Mouse (Mus musculus) MEL (cell line): ENCODE results near the gene Pbx4. TPM values are rescaled to one million over a fixed set of nuclear protein-coding genes. Genes with fewer than 3 reads are reported as not detected.

ENCODE experiments used
- DNase-seq: peaks from one replicate; pipeline ENCODE4 v3.0.0; 2011; ENCODE audit warnings: low read depth, low spot score
- H3K27ac ChIP-seq: 2 replicates; pipeline ENCODE4 v1.5.1; 2012; ENCODE audit warnings: low read depth, mild to moderate bottlenecking, control low read depth, low read length, moderate library complexity; ENCODE audit not compliant: control insufficient read depth
- H3K27me3 ChIP-seq, 2 experiments: fragments of 150-350 bp in 1 of 2; sonication (generic) in 1 of 2; 2 replicates each; pipeline ENCODE4 v1.6.1; 2012; ENCODE audit warnings: low read length in 2 of 2, mild to moderate bottlenecking in 2 of 2, improper control_type of control experiment in 1 of 2, moderate library complexity in 1 of 2; ENCODE audit not compliant: insufficient read depth in 2 of 2, control insufficient read depth in 1 of 2
- H3K36me3 ChIP-seq, 2 experiments: 2 replicates each; pipeline ENCODE4 v1.6.1; 2012 to 2014; ENCODE audit warnings: low read length in 2 of 2, improper control_type of control experiment in 1 of 2, inconsistent platforms in 1 of 2, mild to moderate bottlenecking in 1 of 2; ENCODE audit not compliant: insufficient read depth in 2 of 2, control insufficient read depth in 1 of 2
- H3K4me1 ChIP-seq, 2 experiments: fragments of 150-350 bp in 1 of 2; sonication (generic) in 1 of 2; 2 replicates each; pipeline ENCODE4 v1.6.1; 2012; ENCODE audit warnings: low read length in 2 of 2, improper control_type of control experiment in 1 of 2, mild to moderate bottlenecking in 1 of 2; ENCODE audit not compliant: insufficient read depth in 2 of 2, control insufficient read depth in 1 of 2
- H3K4me3 ChIP-seq, 2 experiments: fragments of 150-350 bp in 1 of 2; sonication (generic) in 1 of 2; 2 replicates each; pipeline ENCODE4 v1.5.1; 2012; ENCODE audit warnings: low read depth in 2 of 2, low read length in 2 of 2, mild to moderate bottlenecking in 2 of 2, moderate library complexity in 2 of 2, control low read depth in 1 of 2, improper control_type of control experiment in 1 of 2; ENCODE audit not compliant: control insufficient read depth in 1 of 2, insufficient read depth in 1 of 2
- H3K79me2 ChIP-seq: 2 replicates; pipeline ENCODE4 v1.6.1; 2012; ENCODE audit warnings: mild to moderate bottlenecking, low read length, moderate library complexity; ENCODE audit not compliant: control insufficient read depth, poor library complexity, insufficient read depth
- H3K9ac ChIP-seq: 2 replicates; pipeline ENCODE4 v1.6.1; 2012; ENCODE audit warnings: low read depth, mild to moderate bottlenecking, control low read depth, low read length, moderate library complexity; ENCODE audit not compliant: control insufficient read depth, poor library complexity, severe bottlenecking
- H3K9me3 ChIP-seq: fragments of 150-350 bp; sonication (generic); replicated peaks from 2 replicates; pipeline ENCODE4 v1.6.1; 2012; ENCODE audit warnings: mild to moderate bottlenecking, low read length, improper control_type of control experiment, moderate library complexity; ENCODE audit not compliant: insufficient read depth
- CHD2 ChIP-seq: IDR thresholded peaks from 2 replicates; pipeline ENCODE4 v1.6.1; 2011; ENCODE audit warnings: low read length, improper control_type of control experiment
- E2F4 ChIP-seq: IDR thresholded peaks from 2 replicates; pipeline ENCODE4 v1.6.1; 2011; ENCODE audit warnings: low read depth, low read length, improper control_type of control experiment, borderline replicate concordance
- ELF1 ChIP-seq: IDR thresholded peaks from 2 replicates; pipeline ENCODE4 v1.6.1; 2014; ENCODE audit warnings: low read depth, mild to moderate bottlenecking, inconsistent platforms, low read length, improper control_type of control experiment, moderate library complexity
- EP300 ChIP-seq, 2 experiments: IDR thresholded peaks; 2 replicates each; pipeline ENCODE4 v1.6.1; 2011; ENCODE audit warnings: improper control_type of control experiment in 2 of 2, low read length in 2 of 2, low read depth in 1 of 2, mild to moderate bottlenecking in 1 of 2
- GABPA ChIP-seq: IDR thresholded peaks from 2 replicates; pipeline ENCODE4 v1.6.1; 2012; ENCODE audit warnings: low read depth, mild to moderate bottlenecking, inconsistent platforms, low read length, improper control_type of control experiment, moderate library complexity
- HCFC1 ChIP-seq: IDR thresholded peaks from 2 replicates; pipeline ENCODE4 v1.6.1; 2012; ENCODE audit warnings: low read depth, mild to moderate bottlenecking, inconsistent platforms, low read length, improper control_type of control experiment, moderate library complexity
- KAT2A ChIP-seq: conservative IDR thresholded peaks from 2 replicates; pipeline ENCODE4 v1.6.1; 2012; ENCODE audit warnings: low read depth, low read length, improper control_type of control experiment, inconsistent platforms
- MAFK ChIP-seq: IDR thresholded peaks from 2 replicates; pipeline ENCODE4 v1.6.1; 2011; ENCODE audit warnings: low read depth, mild to moderate bottlenecking, low read length, improper control_type of control experiment, borderline replicate concordance
- MYC ChIP-seq: IDR thresholded peaks from 2 replicates; pipeline ENCODE4 v1.6.1; 2011; ENCODE audit warnings: low read depth, mild to moderate bottlenecking, low read length, improper control_type of control experiment, moderate library complexity
- NELFE ChIP-seq: IDR thresholded peaks from 2 replicates; pipeline ENCODE4 v1.6.1; 2011; ENCODE audit warnings: low read depth, low read length, improper control_type of control experiment
- RCOR1 ChIP-seq: IDR thresholded peaks from 2 replicates; pipeline ENCODE4 v1.6.1; 2012; ENCODE audit warnings: low read depth, mild to moderate bottlenecking, inconsistent platforms, low read length, improper control_type of control experiment
- SIN3A ChIP-seq: IDR thresholded peaks from 2 replicates; pipeline ENCODE4 v1.6.1; 2012; ENCODE audit warnings: low read length, improper control_type of control experiment, inconsistent platforms
- SMC3 ChIP-seq: IDR thresholded peaks from 2 replicates; pipeline ENCODE4 v1.6.1; 2011; ENCODE audit warnings: low read depth, low read length, improper control_type of control experiment
- TAL1 ChIP-seq: IDR thresholded peaks from 2 replicates; pipeline ENCODE4 v1.6.1; 2012; ENCODE audit warnings: mild to moderate bottlenecking, inconsistent platforms, low read length, moderate library complexity, mixed read lengths
- ZMIZ1 ChIP-seq: IDR thresholded peaks from 2 replicates; pipeline ENCODE4 v1.6.1; 2012; ENCODE audit warnings: low read depth, mild to moderate bottlenecking, inconsistent platforms, low read length, improper control_type of control experiment, moderate library complexity
- polyA plus RNA-seq, 2 experiments: library from polyadenylated mRNA; stranded (reverse) in 1 of 2; unstranded in 1 of 2; fragments of >175 nt in 1 of 2; fragments of >200 nt in 1 of 2; gene quantifications; 2 replicates each; pipeline versions ENCODE4 v1.2.1 to v1.2.4; 2012; ENCODE audit warnings: low replicate concordance in 2 of 2, low read depth in 1 of 2; ENCODE audit not compliant: insufficient read length in 2 of 2, insufficient read depth in 1 of 2, missing spikeins in 1 of 2
- total RNA-seq: library from RNA; depleted of rRNA; stranded (reverse); fragments of 300-350 nt; gene quantifications from 2 replicates; pipeline ENCODE4 v1.2.3, GENCODE M21; 2012

The Pbx4 gene
- total and polyA plus RNA-seq, 3 experiments, result 9.3 to 15.6 TPM; not detected in 1

DNA sequence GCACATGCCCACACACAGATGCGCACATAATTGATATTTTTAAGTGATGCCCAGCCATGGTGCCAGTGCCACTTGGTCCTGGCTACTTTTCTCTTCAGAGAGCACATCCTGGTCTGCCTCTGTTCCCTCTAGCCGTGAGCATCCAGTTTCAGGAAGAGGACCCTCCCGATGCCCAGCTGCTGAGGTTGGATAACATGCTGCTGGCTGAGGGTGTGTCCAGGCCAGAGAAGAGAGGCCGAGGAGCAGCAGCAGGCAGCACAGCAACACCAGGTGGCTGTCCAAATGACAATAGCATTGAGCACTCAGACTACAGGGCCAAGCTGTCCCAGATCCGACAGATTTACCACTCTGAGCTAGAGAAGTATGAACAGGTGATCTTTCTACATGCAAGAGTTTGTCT lies 31.9 kb downstream of the Pbx4 start:
- no peak for DNase-seq
- H3K36me3 ChIP-seq, result no peaks in the 10 kb centered on the region
- H3K79me2 ChIP-seq, result no peaks in the 10 kb centered on the region
- H3K4me1 ChIP-seq, result peaks cover 0 to 10% of the 10 kb centered on the region in 2 experiments; a peak in 2 of 4 replicates
- TF ChIP-seq MYC (no peak), RCOR1 (no peak), NELFE (no peak), EP300 (IDR thresholded peaks at IDR 0.05; ENCODE audit: low read depth in 1 of 2, low read length in 2 of 2) (no peak), HCFC1 (no peak), ZMIZ1 (no peak)
- no peaks in the 10 kb centered on the region for H3K27me3 ChIP-seq
- H3K9ac ChIP-seq, result no peak overlapping the region
- H3K27ac ChIP-seq, result no peak overlapping the region
- no peak overlapping the region for H3K4me3 ChIP-seq
- no peaks in the 10 kb centered on the region for H3K9me3 ChIP-seq

DNA sequence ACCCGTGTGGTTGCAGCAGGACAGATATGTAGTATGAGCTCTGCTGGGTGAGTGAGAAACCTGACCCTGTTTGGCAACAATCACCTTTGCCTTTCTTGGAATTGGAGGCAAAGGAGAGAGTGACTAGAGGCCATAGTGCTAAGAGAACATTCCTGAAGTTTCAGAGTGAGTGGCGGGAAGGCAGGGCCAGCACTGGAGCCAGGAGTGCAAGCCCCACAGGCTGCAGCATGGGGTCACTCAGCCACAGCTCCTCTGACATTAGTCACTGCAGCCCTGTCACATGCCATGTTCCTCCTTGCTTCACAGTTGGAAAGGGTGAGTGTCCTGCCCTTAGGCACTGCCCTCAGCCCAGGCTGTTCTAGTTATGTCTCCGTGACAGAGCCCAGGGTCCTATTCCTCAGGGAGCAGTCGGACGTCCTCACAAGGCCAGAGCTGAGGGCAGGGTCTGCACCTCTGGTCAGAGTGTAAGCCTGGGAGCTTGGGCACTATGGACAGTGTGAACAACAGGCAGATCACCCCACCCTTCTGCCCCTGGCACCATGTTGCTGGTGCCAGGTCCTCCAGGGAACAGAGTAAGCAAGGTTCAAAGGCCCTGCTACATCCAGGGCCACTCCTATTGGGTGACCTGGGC lies 35.5 kb downstream of the Pbx4 start:
- Histone ChIP-seq H3K27me3 (no peaks in the 10 kb centered on the region), H3K4me1 (peaks cover 0 to 10% of the 10 kb centered on the region in 2 experiments; a peak in 2 of 4 replicates), H3K27ac (no peak overlapping the region), H3K79me2 (no peaks in the 10 kb centered on the region), H3K9me3 (no peaks in the 10 kb centered on the region), H3K36me3 (no peaks in the 10 kb centered on the region), H3K4me3 (no peak overlapping the region), H3K9ac (no peak overlapping the region)
- no peak for TF ChIP-seq TAL1
- no peak for TF ChIP-seq E2F4
- no peak for TF ChIP-seq MAFK
- TF ChIP-seq SIN3A, result no peak
- DNase-seq, result no peak

DNA sequence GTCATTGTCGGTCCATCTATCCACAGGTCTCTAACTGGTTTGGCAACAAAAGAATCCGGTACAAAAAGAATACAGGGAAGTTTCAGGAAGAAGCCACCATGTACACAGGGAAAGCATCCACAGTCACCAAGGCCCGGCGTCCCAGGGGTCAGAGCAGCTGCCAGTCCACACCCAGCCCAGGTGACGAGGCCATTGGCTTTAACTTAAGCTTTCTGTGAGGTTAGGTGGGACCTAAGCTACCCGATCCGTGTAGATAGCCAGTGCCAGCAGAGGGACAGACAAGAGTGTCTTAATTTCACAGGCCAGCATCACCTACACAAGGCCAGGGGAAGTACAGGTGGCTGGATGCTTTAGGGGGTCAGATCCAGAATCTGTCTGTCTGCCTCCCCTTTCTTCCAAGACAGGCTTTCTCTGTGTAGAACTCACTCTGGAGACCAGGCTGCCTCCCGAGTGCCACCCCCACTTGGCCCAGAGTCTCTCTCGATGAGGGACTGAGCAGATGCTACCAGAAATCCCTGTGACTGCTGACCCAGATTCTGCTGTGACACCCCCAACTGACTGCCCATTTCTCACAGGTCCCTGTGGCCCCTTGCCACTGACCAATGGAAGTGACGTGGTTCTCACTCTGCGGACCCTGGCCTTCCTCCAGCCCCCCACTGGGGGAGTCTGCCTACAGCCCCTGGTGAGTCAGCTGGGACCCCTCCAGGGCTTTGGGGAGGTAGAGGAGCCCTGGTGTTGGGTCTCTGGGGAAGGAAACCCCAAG lies 37.9 kb downstream of the Pbx4 start:
- no peak overlapping the region for H3K27ac ChIP-seq
- H3K4me1 ChIP-seq, result peaks cover 0 to 5% of the 10 kb centered on the region in 2 experiments; a peak in 2 of 4 replicates
- H3K9me3 ChIP-seq, result no peaks in the 10 kb centered on the region
- TF ChIP-seq SMC3 (no peak), GABPA (no peak), CHD2 (no peak), KAT2A (no peak), E2F4 (no peak), ELF1 (no peak)
- no peak for DNase-seq
- no peak overlapping the region for H3K4me3 ChIP-seq
- no peak overlapping the region for H3K9ac ChIP-seq
- no peaks in the 10 kb centered on the region for H3K79me2 ChIP-seq
- H3K27me3 ChIP-seq, result no peaks in the 10 kb centered on the region
- H3K36me3 ChIP-seq, result no peaks in the 10 kb centered on the region
